13 mouse cellular contexts compared by ENCODE assay signal in genomic region chr13:51136996-51137701, GRCm38 (mm10). TPM values are rescaled to one million over a fixed set of nuclear protein-coding genes. Genes with fewer than 3 reads are reported as not detected.
DNase-seq lines count a peak whose midpoint lies in the region; ATAC-seq and TF ChIP-seq lines count a peak whose summit lies in the region.
"Had no signal": no experiment of that assay in that cellular context is flagged by ENCODE, and none has a peak within 500 bp of the region (broad histone marks: within the 10 kb centered on the region; RNA-seq: fewer than 3 reads in every experiment).

No protein-coding gene starts in this region.

- H3K4me1 ChIP-seq in lung, embryonic 15.5 days: 0 out of 2 replicates have a peak, but pooled peaks cover 3% of the 10 kb centered on the region
- H3K4me1 ChIP-seq in lung, adult 2 months (ENCODE audit: control insufficient read depth, insufficient read depth, low read length): peaks cover 7% of the 10 kb centered on the region; the same call in 1 of the 2 replicates
- peaks cover 15% of the 10 kb centered on the region for H3K4me1 ChIP-seq in limb, embryonic 13.5 days

- no peak overlapping the region for H3K4me2 ChIP-seq in lung, embryonic 15.5 days
- no peak overlapping the region for H3K4me2 ChIP-seq in limb, embryonic 13.5 days (replicated peaks)
- H3K4me2 ChIP-seq: hindbrain, embryonic 13.5 days; liver, embryonic 15.5 days had no signal

- peaks cover 41% of the 10 kb centered on the region for H3K36me3 ChIP-seq in lung, embryonic 15.5 days
- H3K36me3 ChIP-seq in limb, embryonic 13.5 days: peaks cover 67% of the 10 kb centered on the region

- TF ChIP-seq POLR2A in lung, adult 2 months (IDR thresholded peaks at IDR 0.05; ENCODE audit: borderline replicate concordance, extremely low read depth, low read depth, low read length): no peak

- 0 out of 2 replicates have a peak overlapping the region, but pooled peaks have one; percentile 10 for H3K27ac ChIP-seq in lung, embryonic 15.5 days
- H3K27ac ChIP-seq in limb, embryonic 13.5 days: peak overlapping the region; percentile 48; the same call in 1 of the 2 replicates
- H3K27ac ChIP-seq: hindbrain, embryonic 13.5 days; liver, embryonic 15.5 days had no signal

- peak; percentile 77 to 85 for DNase-seq in adrenal gland, adult (ENCODE audit: inconsistent age in 2 of 2, low spot score in 1 of 2)
- DNase-seq in adrenal gland, postnatal 4 days (ENCODE audit: low spot score in 2 of 2): no peak
- DNase-seq in lung, adult 2 months: no peak
- peak; percentile 19 for DNase-seq in adrenal gland, postnatal 25 days
- no peak for DNase-seq in cerebellum, postnatal 10 days
- DNase-seq in gastrocnemius, adult 18-20 months (ENCODE audit: low spot score): no peak
- DNase-seq: gastrocnemius, postnatal 10 days; layer of hippocampus, adult 9-11 months had no signal

- no peaks in the 10 kb centered on the region for H3K9me3 ChIP-seq in lung, embryonic 15.5 days
- no peaks in the 10 kb centered on the region for H3K9me3 ChIP-seq in limb, embryonic 13.5 days
- H3K9me3 ChIP-seq: hindbrain, embryonic 13.5 days; liver, embryonic 15.5 days had no signal

- H3K27me3 ChIP-seq in lung, embryonic 15.5 days: no peaks in the 10 kb centered on the region
- no peaks in the 10 kb centered on the region for H3K27me3 ChIP-seq in limb, embryonic 13.5 days
- H3K27me3 ChIP-seq: hindbrain, embryonic 13.5 days; liver, embryonic 15.5 days; Patski had no signal

- 70% methylated on average over 2 of the region's 2 CpGs for WGBS in lung, embryonic 15.5 days
- WGBS in lung, adult 2 months: 43% methylated on average over 2 of the region's 2 CpGs
- WGBS in limb, embryonic 13.5 days: 48% methylated on average over 2 of the region's 2 CpGs

- TF ChIP-seq CTCF in lung, adult 2 months (IDR thresholded peaks at IDR 0.05; ENCODE audit: insufficient read depth, low read length): no peak

- ATAC-seq in lung, embryonic 15.5 days (ENCODE audit: borderline replicate concordance, extremely low read depth, low FRiP score, low TSS enrichment): no peak
- ATAC-seq in limb, embryonic 13.5 days (ENCODE audit: low FRiP score, low read depth): no peak
- ATAC-seq: Patski had no signal

- H3K9ac ChIP-seq in lung, embryonic 15.5 days: no peak overlapping the region
- H3K9ac ChIP-seq in limb, embryonic 13.5 days: no peak overlapping the region
- H3K9ac ChIP-seq: hindbrain, embryonic 13.5 days; liver, embryonic 15.5 days had no signal

- H3K4me3 ChIP-seq in lung, embryonic 15.5 days: no peak overlapping the region
- no peak overlapping the region for H3K4me3 ChIP-seq in lung, adult 2 months (replicated peaks; ENCODE audit: extremely low read depth, low read depth, low read length)
- no peak overlapping the region for H3K4me3 ChIP-seq in limb, embryonic 13.5 days
- H3K4me3 ChIP-seq: hindbrain, embryonic 13.5 days; liver, embryonic 15.5 days had no signal

RNA-seq across cellular contexts. Expression of gene Nxnl2, which starts 33.7 kb away (rescaled TPM):
- total RNA-seq in adrenal gland, postnatal 4 days (2021): 1 to 10 TPM; 1.2 to 1.4 TPM
- 2.8 and 3.3 TPM in 2 replicates for polyA plus RNA-seq in lung, embryonic 15.5 days (2015; fragmentation: Nextera tagmentation; extraction: Ambion mirVana)
- polyA plus RNA-seq in lung, adult 2 months (2012; rRNA removed): 0.79 and 1.0 TPM in 2 replicates
- total RNA-seq in adrenal gland, postnatal 25 days (2021): 0.30 TPM in 1 of 2 replicates, not detected in the other
- polyA plus RNA-seq in limb, embryonic 13.5 days (2015; fragmentation: Nextera tagmentation; extraction: Ambion mirVana): 10.0 and 11.3 TPM in 2 replicates
- total RNA-seq in gastrocnemius, adult 18-20 months (2021): not detected

RNA-seq across cellular contexts. Expression of gene Spin1, which starts 36.5 kb away (rescaled TPM):
- total RNA-seq in adrenal gland, postnatal 4 days (2021): 100 to 1,000 TPM; 104 to 105 TPM
- polyA plus RNA-seq in lung, embryonic 15.5 days (2015; fragmentation: Nextera tagmentation; extraction: Ambion mirVana): 85.7 and 87.5 TPM in 2 replicates
- polyA plus RNA-seq in lung, adult 2 months (2012; rRNA removed): 16.5 and 25.5 TPM in 2 replicates
- 59.2 and 72.5 TPM in 2 replicates for total RNA-seq in adrenal gland, postnatal 25 days (2021)
- 125 and 131 TPM in 2 replicates for polyA plus RNA-seq in limb, embryonic 13.5 days (2015; fragmentation: Nextera tagmentation; extraction: Ambion mirVana)
- 10 to 100 TPM; 14.6 to 19.2 TPM for total RNA-seq in gastrocnemius, adult 18-20 months (2021)

Comparison
In these comparisons a context has a peak if more than half of its experiments do, and no peak if none do; other contexts are left out.
1. DNase-seq: peak in adrenal gland, adult (2 of 2) and adrenal gland, postnatal 25 days (single experiment); none in adrenal gland, postnatal 4 days (0 of 2), lung, adult 2 months (single experiment), cerebellum, postnatal 10 days (0 of 2) and gastrocnemius, adult 18-20 months (single experiment).